Mouse (Mus musculus) effector memory CD4-positive, alpha-beta T cell, adult 7 months (primary cell): Measurements from ENCODE around the gene Hist1h3c. TPM values are rescaled to one million over a fixed set of nuclear protein-coding genes. Genes with fewer than 3 reads are reported as not detected.

Source experiments
- polyA plus RNA-seq: library from polyadenylated mRNA; unstranded; fragments of 100-300 nt; shearing (Covaris generic); gene quantifications from one replicate; pipeline ENCODE4 v1.2.1, GENCODE M21; 2017

Hist1h3c gene
- polyA plus RNA-seq, 1 experiment from 2014 or later: not detected

Other genes starting within 250 kb of the Hist1h3c start
- 1.2 TPM for gene Hist1h4h, start 214.6 kb downstream of the Hist1h3c start, polyA plus RNA-seq
- not detected for gene Hist1h2af, start 211.7 kb downstream of the Hist1h3c start, polyA plus RNA-seq
- gene Hist1h3g, start 210.2 kb downstream of the Hist1h3c start, polyA plus RNA-seq: not detected
- 0.85 TPM for gene Hist1h2bh, start 202.2 kb downstream of the Hist1h3c start, polyA plus RNA-seq
- gene Hist1h3f, start 201.6 kb downstream of the Hist1h3c start, polyA plus RNA-seq: 0.99 TPM
- gene Hist1h4f, start 194.0 kb downstream of the Hist1h3c start, polyA plus RNA-seq: not detected
- 0.15 TPM for gene Hist1h1d, start 192.3 kb downstream of the Hist1h3c start, polyA plus RNA-seq
- gene Hist1h3e, start 183.2 kb downstream of the Hist1h3c start, polyA plus RNA-seq: 0.98 TPM
- gene Hist1h2ae, start 174.4 kb downstream of the Hist1h3c start, polyA plus RNA-seq: 1.8 TPM
- gene Hist1h2bg, start 174.2 kb downstream of the Hist1h3c start, polyA plus RNA-seq: not detected
- not detected for gene Hist1h2bf, start 171.4 kb downstream of the Hist1h3c start, polyA plus RNA-seq
- not detected for gene Hist1h2ad, start 171.2 kb downstream of the Hist1h3c start, polyA plus RNA-seq
- gene Hist1h3d, start 169.8 kb downstream of the Hist1h3c start, polyA plus RNA-seq: not detected
- 15.2 TPM for gene Hist1h4d, start 164.0 kb downstream of the Hist1h3c start, polyA plus RNA-seq
- gene Hist1h2be, start 124.5 kb downstream of the Hist1h3c start, polyA plus RNA-seq: 0.89 TPM
- gene Hist1h1e, start 123.0 kb downstream of the Hist1h3c start, polyA plus RNA-seq: 4.5 TPM
- not detected for gene Hist1h2ac, start 61.7 kb downstream of the Hist1h3c start, polyA plus RNA-seq
- 12.6 TPM for gene Hist1h2bc, start 61.4 kb downstream of the Hist1h3c start, polyA plus RNA-seq
- not detected for gene Hist1h1t, start 49.8 kb downstream of the Hist1h3c start, polyA plus RNA-seq
- gene Hist1h4c, start 47.1 kb downstream of the Hist1h3c start, polyA plus RNA-seq: 3.6 TPM
- not detected for gene Hfe, start 34.7 kb downstream of the Hist1h3c start, polyA plus RNA-seq
- 38.7 TPM for gene Hist1h1c, start 6.8 kb downstream of the Hist1h3c start, polyA plus RNA-seq
- gene Hist1h2bb, start 1.1 kb upstream of the Hist1h3c start, polyA plus RNA-seq: not detected
- gene Hist1h2ab, start 5.5 kb upstream of the Hist1h3c start, polyA plus RNA-seq: not detected
- not detected for gene Hist1h3b, start 6.7 kb upstream of the Hist1h3c start, polyA plus RNA-seq
- 6.7 TPM for gene Hist1h4b, start 11.4 kb upstream of the Hist1h3c start, polyA plus RNA-seq
- gene Hist1h4a, start 15.6 kb upstream of the Hist1h3c start, polyA plus RNA-seq: 1.1 TPM
- 3.4 TPM for gene Hist1h3a, start 16.8 kb upstream of the Hist1h3c start, polyA plus RNA-seq
- not detected for gene Hist1h1a, start 18.1 kb upstream of the Hist1h3c start, polyA plus RNA-seq
- gene Trim38, start 24.3 kb upstream of the Hist1h3c start, polyA plus RNA-seq: not detected
- gene Slc17a2, start 61.4 kb upstream of the Hist1h3c start, polyA plus RNA-seq: not detected
- gene Slc17a3, start 93.8 kb upstream of the Hist1h3c start, polyA plus RNA-seq: not detected
- gene Slc17a1, start 122.1 kb upstream of the Hist1h3c start, polyA plus RNA-seq: 0.73 TPM
- 0.15 TPM for gene Slc17a4, start 169.4 kb upstream of the Hist1h3c start, polyA plus RNA-seq
- gene Hist1h2ba, start 188.6 kb upstream of the Hist1h3c start, polyA plus RNA-seq: not detected
- gene Hist1h2aa, start 188.9 kb upstream of the Hist1h3c start, polyA plus RNA-seq: not detected
- not detected for gene Scgn, start 245.6 kb upstream of the Hist1h3c start, polyA plus RNA-seq